Mouse (Mus musculus): ENCODE measurements around the gene Hmgcll1. TPM values are rescaled to one million over a fixed set of nuclear protein-coding genes. Genes with fewer than 3 reads are reported as not detected.

Hmgcll1 gene
- polyA plus RNA-seq, 1 experiment from 2014 or later: 13.9 TPM

GRCm38 (mm10) chr9:76168355-76168754, 153.7 kb downstream of the Hmgcll1 start:
- DNase-seq (ENCODE audit: low spot score, missing footprints): no peak
- no peaks in the 10 kb centered on the region for H3K9me3 ChIP-seq (ENCODE audit: control insufficient read depth, low read length)
- no peaks in the 10 kb centered on the region for H3K4me1 ChIP-seq (ENCODE audit: control insufficient read depth, insufficient read depth, low read length)
- no peak for ATAC-seq (ENCODE audit: low FRiP score)
- no peak overlapping the region for H3K27ac ChIP-seq (ENCODE audit: low read depth, low read length)
- H3K27me3 ChIP-seq (ENCODE audit: control insufficient read depth, insufficient read depth, low read length): no peaks in the 10 kb centered on the region
- H3K36me3 ChIP-seq (ENCODE audit: control insufficient read depth, insufficient read depth, low read length): no peaks in the 10 kb centered on the region
- H3K4me3 ChIP-seq (ENCODE audit: low read depth, low read length): no peak overlapping the region
- whole genome bisulfite sequencing: 54% methylated on average over 3 of the region's 3 CpGs
- no peak overlapping the region for H3K4me2 ChIP-seq
- no peak overlapping the region for H3K9ac ChIP-seq (ENCODE audit: low read length)

GRCm38 (mm10) chr9:76172686-76173295, 158.1 kb downstream of the Hmgcll1 start:
- no peaks in the 10 kb centered on the region for H3K9me3 ChIP-seq (ENCODE audit: control insufficient read depth, low read length)
- no peak overlapping the region for H3K27ac ChIP-seq (ENCODE audit: low read depth, low read length)
- H3K9ac ChIP-seq (ENCODE audit: low read length): no peak overlapping the region
- H3K4me3 ChIP-seq (ENCODE audit: low read depth, low read length): no peak overlapping the region
- whole genome bisulfite sequencing: 83% methylated on average over 5 of the region's 5 CpGs
- no peaks in the 10 kb centered on the region for H3K4me1 ChIP-seq (ENCODE audit: control insufficient read depth, insufficient read depth, low read length)
- H3K4me2 ChIP-seq: no peak overlapping the region
- no peaks in the 10 kb centered on the region for H3K27me3 ChIP-seq (ENCODE audit: control insufficient read depth, insufficient read depth, low read length)
- DNase-seq (ENCODE audit: low spot score, missing footprints): no peak
- H3K36me3 ChIP-seq (ENCODE audit: control insufficient read depth, insufficient read depth, low read length): no peaks in the 10 kb centered on the region
- no peak for ATAC-seq (ENCODE audit: low FRiP score)

GRCm38 (mm10) chr9:76179221-76179620, 164.6 kb downstream of the Hmgcll1 start:
- no peaks in the 10 kb centered on the region for H3K36me3 ChIP-seq (ENCODE audit: control insufficient read depth, insufficient read depth, low read length)
- no peak overlapping the region for H3K27ac ChIP-seq (ENCODE audit: low read depth, low read length)
- H3K27me3 ChIP-seq (ENCODE audit: control insufficient read depth, insufficient read depth, low read length): no peaks in the 10 kb centered on the region
- no peak overlapping the region for H3K9ac ChIP-seq (ENCODE audit: low read length)
- H3K4me2 ChIP-seq: no peak overlapping the region
- no peak overlapping the region for H3K4me3 ChIP-seq (ENCODE audit: low read depth, low read length)
- no peaks in the 10 kb centered on the region for H3K4me1 ChIP-seq (ENCODE audit: control insufficient read depth, insufficient read depth, low read length)
- ATAC-seq (ENCODE audit: low FRiP score) (no peak), DNase-seq (ENCODE audit: low spot score, missing footprints) (no peak)
- no peaks in the 10 kb centered on the region for H3K9me3 ChIP-seq (ENCODE audit: control insufficient read depth, low read length)

Other genes starting within 250 kb of the Hmgcll1 start
- 3.4 and 4.0 TPM in 2 replicates for gene Bmp5, start 239.5 kb upstream of the Hmgcll1 start, polyA plus RNA-seq (2014; fragmentation: Nextera tagmentation; extraction: Ambion mirVana)
- not detected in 2 replicates for gene Gfral, start 198.8 kb downstream of the Hmgcll1 start, polyA plus RNA-seq (2014; fragmentation: Nextera tagmentation; extraction: Ambion mirVana)